Comparison of ENCODE assay signal across 8 mouse cellular contexts in genomic region chr15:80024331-80025313, GRCm38 (mm10). TPM values are rescaled to one million over a fixed set of nuclear protein-coding genes. Genes with fewer than 3 reads are reported as not detected.
DNase-seq lines count a peak whose midpoint lies in the region; ATAC-seq and TF ChIP-seq lines count a peak whose summit lies in the region.

No protein-coding gene starts in this region.

- H3K36me3 ChIP-seq in heart, adult 2 months (ENCODE audit: control insufficient read depth, insufficient read depth, low read length) = no peaks in the 10 kb centered on the region
- no peaks in the 10 kb centered on the region for H3K36me3 ChIP-seq in intestine, embryonic 16.5 days (ENCODE audit: control insufficient read depth, insufficient read depth, low read length)

- intact Hi-C loops in heart, adult 2 months (cut with DNase I) = no loop called here
- intact Hi-C loops in heart, postnatal 36 days (cut with DNase I) = loop anchor here (1.0 kb wide), 1 partner anchor 24 kb away; no protein-coding TSS in a partner anchor

- H3K4me2 ChIP-seq in intestine, embryonic 16.5 days (ENCODE audit: low read depth, low read length) = no peak overlapping the region

- peak in 1 of 2 experiments; percentile 62 for DNase-seq in heart, adult 2 months
- DNase-seq in heart, postnatal 36 days = no peak
- peak; percentile 75 for DNase-seq in 416B (ENCODE audit: low read depth)
- no peak for DNase-seq in ovary, postnatal 36 days (ENCODE audit: low spot score)
- DNase-seq in cerebellum, adult 18-20 months = no peak
- no peak for DNase-seq in layer of hippocampus, adult 9-10 months (ENCODE audit: low spot score)

- TF ChIP-seq POLR2A in heart, adult 2 months (IDR thresholded peaks at IDR 0.05; ENCODE audit: insufficient read depth, low read depth, low read length) = no peak; the same call in 1 of the 2 replicates

- H3K4me1 ChIP-seq in heart, adult 2 months (ENCODE audit: control insufficient read depth, insufficient read depth, low read length) = peaks cover 27% of the 10 kb centered on the region
- H3K4me1 ChIP-seq in intestine, embryonic 16.5 days (ENCODE audit: control insufficient read depth, insufficient read depth, low read length) = peaks cover 15% of the 10 kb centered on the region

- H3K9ac ChIP-seq in heart, adult 2 months (ENCODE audit: low read depth, low read length) = no peak overlapping the region
- H3K9ac ChIP-seq in intestine, embryonic 16.5 days (ENCODE audit: low read depth, low read length) = no peak overlapping the region

- no peaks in the 10 kb centered on the region for H3K79me2 ChIP-seq in heart, adult 2 months (replicated peaks; ENCODE audit: control insufficient read depth, insufficient read depth, low read length)

- H3K9me3 ChIP-seq in intestine, embryonic 16.5 days (ENCODE audit: control insufficient read depth, low read length) = no peaks in the 10 kb centered on the region

- 0 out of 2 replicates have a peak, but pooled peaks have one; percentile 38 for TF ChIP-seq EP300 in heart, adult 2 months (IDR thresholded peaks at IDR 0.05; ENCODE audit: insufficient read depth, low read depth, low read length)

- 30% methylated on average over 11 of the region's 11 CpGs for WGBS in heart, adult 2 months
- WGBS in intestine, embryonic 16.5 days = 33% methylated on average over 11 of the region's 11 CpGs

- H3K27ac ChIP-seq in heart, adult 2 months = peak overlapping the region; percentile 76
- H3K27ac ChIP-seq in intestine, embryonic 16.5 days (ENCODE audit: low read length) = no peak overlapping the region

- H3K27me3 ChIP-seq in heart, adult 2 months (ENCODE audit: control insufficient read depth, insufficient read depth, low read length) = no peaks in the 10 kb centered on the region
- no peaks in the 10 kb centered on the region for H3K27me3 ChIP-seq in intestine, embryonic 16.5 days (replicated peaks; ENCODE audit: control insufficient read depth, insufficient read depth, low read length)

- H3K4me3 ChIP-seq in heart, adult 2 months = no peak overlapping the region
- H3K4me3 ChIP-seq in intestine, embryonic 16.5 days (ENCODE audit: low read length) = no peak overlapping the region

- 0 out of 2 replicates have a peak, but pooled peaks have one; percentile 11 for ATAC-seq in common myeloid progenitor, adult 5-6 weeks (replicated peaks; ENCODE audit: low read depth, poor library complexity, severe bottlenecking)
- ATAC-seq in intestine, embryonic 16.5 days = peak; percentile 45

- no peak for TF ChIP-seq CTCF in heart, adult 2 months (IDR thresholded peaks at IDR 0.05)

RNA-seq across cellular contexts. Expression of gene Pdgfb, which starts 9.8 kb away (rescaled TPM):
- 10 to 100 TPM; 27.1 to 27.3 TPM for total RNA-seq in heart, adult 2 months (2021)
- 32.6 and 45.1 TPM in 2 replicates for polyA plus RNA-seq in heart, adult 2 months (2012; rRNA removed)
- total RNA-seq in heart, postnatal 36 days (2021) = 10 to 100 TPM; 30.4 to 31.3 TPM
- total RNA-seq in common myeloid progenitor, adult 5-6 weeks (2017) = 0.10 and 0.82 TPM in 2 replicates
- 7.0 and 8.3 TPM in 2 replicates for polyA plus RNA-seq in intestine, embryonic 16.5 days (2015; fragmentation: Nextera tagmentation; extraction: Ambion mirVana)

RNA-seq across cellular contexts. Expression of gene Cbx7, which starts 53.7 kb away (rescaled TPM):
- total RNA-seq in heart, adult 2 months (2021) = 10 to 100 TPM; 18.9 to 21.7 TPM
- polyA plus RNA-seq in heart, adult 2 months (2012; rRNA removed) = 21.4 and 31.6 TPM in 2 replicates
- 10 to 100 TPM; 13.2 to 16.6 TPM for total RNA-seq in heart, postnatal 36 days (2021)
- total RNA-seq in common myeloid progenitor, adult 5-6 weeks (2017) = 3.4 and 5.5 TPM in 2 replicates
- 3.7 and 4.8 TPM in 2 replicates for polyA plus RNA-seq in intestine, embryonic 16.5 days (2015; fragmentation: Nextera tagmentation; extraction: Ambion mirVana)

Comparison
In these comparisons a context has a peak if more than half of its experiments do, and no peak if none do; other contexts are left out.
1. RNA of gene Pdgfb, which starts 9.8 kb away (total RNA-seq): 30.4 to 31.3 TPM in heart, postnatal 36 days and 27.1 to 27.3 TPM in heart, adult 2 months; 0.10 to 0.82 TPM in common myeloid progenitor, adult 5-6 weeks; every median in the first group is over 10 times any median in the second.